8 mouse cellular contexts compared by ENCODE assay signal in the genomic region with DNA sequence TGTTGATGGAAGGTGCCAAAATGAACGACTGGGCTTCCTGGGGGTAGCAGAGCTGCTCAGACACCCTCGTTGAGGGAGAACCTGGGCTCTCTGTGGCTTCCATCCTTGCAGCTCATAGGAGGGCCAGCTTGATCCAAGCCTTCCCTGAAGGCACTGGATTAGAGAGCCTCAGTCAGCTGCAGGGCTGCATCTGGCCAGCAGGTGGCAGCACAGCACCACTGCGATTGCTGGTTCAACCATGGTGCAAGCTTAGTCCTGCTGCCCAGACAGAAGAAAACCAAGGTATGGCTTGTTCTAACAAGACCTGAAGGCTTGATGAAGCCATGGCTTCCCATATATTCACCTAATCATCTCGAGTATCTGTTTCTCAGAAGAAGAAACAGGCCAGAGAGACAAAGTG. TPM values are rescaled to one million over a fixed set of nuclear protein-coding genes. Genes with fewer than 3 reads are reported as not detected.
DNase-seq lines count a peak whose midpoint lies in the region; ATAC-seq and TF ChIP-seq lines count a peak whose summit lies in the region.

No protein-coding gene starts in this region.

- peak; percentile 64 for DNase-seq in ES-CJ7 (ENCODE audit: low read depth, low spot score)
- DNase-seq in cerebellum, adult 11-12 months: peak; percentile 48
- peak; percentile 78 for DNase-seq in forelimb bud, embryonic 11.5 days (ENCODE audit: low read depth, low spot score)
- peak; percentile 87 for DNase-seq in layer of hippocampus, adult 9-10 months (ENCODE audit: low spot score)
- peak; percentile 79 for DNase-seq in lung, postnatal 0 days (ENCODE audit: low spot score)
- DNase-seq in ovary, postnatal 14 days (ENCODE audit: low spot score): peak; percentile 87
- peak; percentile 80 for DNase-seq in thymus, postnatal 0 days (ENCODE audit: low spot score)

- no peak overlapping the region for H3K4me2 ChIP-seq in hindbrain, embryonic 12.5 days (replicated peaks)
- H3K4me2 ChIP-seq in lung, postnatal 0 days (replicated peaks; ENCODE audit: low read depth, low read length): no peak overlapping the region

- TF ChIP-seq EP300 in lung, postnatal 0 days (IDR thresholded peaks at IDR 0.05): no peak

- H3K9me3 ChIP-seq in hindbrain, embryonic 12.5 days (replicated peaks): no peaks in the 10 kb centered on the region
- no peaks in the 10 kb centered on the region for H3K9me3 ChIP-seq in lung, postnatal 0 days (ENCODE audit: low read length)

- peak; percentile 100 for TF ChIP-seq CTCF in lung, postnatal 0 days (IDR thresholded peaks at IDR 0.05)

- 15% methylated on average over 4 of the region's 4 CpGs for WGBS in hindbrain, embryonic 12.5 days
- WGBS in lung, postnatal 0 days: 11% methylated on average over 4 of the region's 4 CpGs

- no peak overlapping the region for H3K4me3 ChIP-seq in hindbrain, embryonic 12.5 days
- H3K4me3 ChIP-seq in lung, postnatal 0 days (ENCODE audit: low read depth, low read length): no peak overlapping the region

- H3K27me3 ChIP-seq in hindbrain, embryonic 12.5 days: no peaks in the 10 kb centered on the region
- no peaks in the 10 kb centered on the region for H3K27me3 ChIP-seq in lung, postnatal 0 days (replicated peaks; ENCODE audit: insufficient read depth, low read length)

- peaks cover 7% of the 10 kb centered on the region for H3K4me1 ChIP-seq in hindbrain, embryonic 12.5 days
- no peaks in the 10 kb centered on the region for H3K4me1 ChIP-seq in lung, postnatal 0 days (ENCODE audit: insufficient read depth, low read depth, low read length)

- ATAC-seq in hindbrain, embryonic 12.5 days (ENCODE audit: low FRiP score): peak; percentile 41; the same call in 1 of the 2 replicates
- ATAC-seq in lung, postnatal 0 days: peak; percentile 79

- no peak overlapping the region for H3K27ac ChIP-seq in hindbrain, embryonic 12.5 days
- H3K27ac ChIP-seq in lung, postnatal 0 days (ENCODE audit: low read length): no peak overlapping the region

- H3K36me3 ChIP-seq in hindbrain, embryonic 12.5 days: peaks cover 38% of the 10 kb centered on the region
- H3K36me3 ChIP-seq in lung, postnatal 0 days (ENCODE audit: insufficient read depth, low read length): peaks cover 22% of the 10 kb centered on the region

- H3K9ac ChIP-seq in hindbrain, embryonic 12.5 days: no peak overlapping the region
- H3K9ac ChIP-seq in lung, postnatal 0 days (replicated peaks; ENCODE audit: low read depth): no peak overlapping the region

RNA-seq across cellular contexts. Expression of a gene that starts 6.3 kb away (rescaled TPM):
- not detected in 2 replicates for polyA plus RNA-seq in hindbrain, embryonic 12.5 days (2016; fragmentation: Nextera tagmentation; extraction: Ambion mirVana)
- polyA plus RNA-seq in lung, postnatal 0 days (2015; fragmentation: Nextera tagmentation; extraction: Ambion mirVana): 0.21 and 0.46 TPM in 2 replicates
- 0.17 and 0.33 TPM in 2 replicates for polyA plus RNA-seq in thymus, postnatal 0 days (2015; fragmentation: Nextera tagmentation; extraction: Ambion mirVana)

RNA-seq across cellular contexts. Expression of a gene that starts 12.6 kb away (rescaled TPM):
- not detected in 2 replicates for polyA plus RNA-seq in hindbrain, embryonic 12.5 days (2016; fragmentation: Nextera tagmentation; extraction: Ambion mirVana)
- 0.21 TPM in 1 of 2 replicates, not detected in the other for polyA plus RNA-seq in lung, postnatal 0 days (2015; fragmentation: Nextera tagmentation; extraction: Ambion mirVana)
- not detected in 2 replicates for polyA plus RNA-seq in thymus, postnatal 0 days (2015; fragmentation: Nextera tagmentation; extraction: Ambion mirVana)

RNA-seq across cellular contexts. Expression of a gene that starts 24.2 kb away (rescaled TPM):
- not detected in 2 replicates for polyA plus RNA-seq in hindbrain, embryonic 12.5 days (2016; fragmentation: Nextera tagmentation; extraction: Ambion mirVana)
- 4.0 and 5.7 TPM in 2 replicates for polyA plus RNA-seq in lung, postnatal 0 days (2015; fragmentation: Nextera tagmentation; extraction: Ambion mirVana)
- polyA plus RNA-seq in thymus, postnatal 0 days (2015; fragmentation: Nextera tagmentation; extraction: Ambion mirVana): 1.9 and 2.7 TPM in 2 replicates

RNA-seq across cellular contexts. Expression of a gene that starts 34.6 kb away (rescaled TPM):
- 10.4 and 10.9 TPM in 2 replicates for polyA plus RNA-seq in hindbrain, embryonic 12.5 days (2016; fragmentation: Nextera tagmentation; extraction: Ambion mirVana)
- 5.7 and 6.4 TPM in 2 replicates for polyA plus RNA-seq in lung, postnatal 0 days (2015; fragmentation: Nextera tagmentation; extraction: Ambion mirVana)
- polyA plus RNA-seq in thymus, postnatal 0 days (2015; fragmentation: Nextera tagmentation; extraction: Ambion mirVana): 20.6 and 25.9 TPM in 2 replicates
